Mouse (Mus musculus) forebrain, embryonic 11.5 days (tissue): ENCODE measurements around the gene Csnk1e. TPM values are rescaled to one million over a fixed set of nuclear protein-coding genes. Genes with fewer than 3 reads are reported as not detected.
A peak's percentile ranks its signal among the peaks of the same experiment; 100 is the strongest.

Source experiments
- ATAC-seq: fragments of 200-750 bp; cut with Nextera tagmentation; replicated peaks from 2 replicates; pipeline ENCODE4 v1.8.0; 2017; ENCODE audit warnings: moderate TSS enrichment; ENCODE audit not compliant: low FRiP score
- DNase-seq: peaks from one replicate; pipeline ENCODE4 v3.0.0-alpha.2; 2017; ENCODE audit warnings: low spot score
- H3K27ac ChIP-seq: fragments of 300-500 bp; sonication (generic); 2 replicates; pipeline ENCODE4 v1.5.1; 2014; ENCODE audit warnings: low read depth, low read length
- H3K27me3 ChIP-seq: fragments of 300-500 bp; sonication (generic); 2 replicates; pipeline ENCODE4 v1.6.1; 2014; ENCODE audit warnings: mild to moderate bottlenecking, low read length, mixed read lengths; ENCODE audit not compliant: control insufficient read depth, insufficient read depth
- H3K36me3 ChIP-seq: fragments of 300-500 bp; sonication (generic); 2 replicates; pipeline ENCODE4 v1.6.1; 2014; ENCODE audit warnings: mild to moderate bottlenecking, low read length, moderate library complexity, mixed read lengths; ENCODE audit not compliant: control insufficient read depth, insufficient read depth
- H3K4me1 ChIP-seq: fragments of 300-500 bp; sonication (generic); replicated peaks from 2 replicates; pipeline ENCODE4 v1.6.1; 2014; ENCODE audit warnings: low read length, mixed read lengths; ENCODE audit not compliant: control insufficient read depth, insufficient read depth
- H3K4me2 ChIP-seq: fragments of 300-500 bp; sonication (generic); 2 replicates; pipeline ENCODE4 v1.6.1; 2014; ENCODE audit warnings: low read depth, mild to moderate bottlenecking, low read length, moderate library complexity, mixed read lengths; ENCODE audit not compliant: severe bottlenecking
- H3K4me3 ChIP-seq: fragments of 300-500 bp; sonication (generic); 2 replicates; pipeline ENCODE4 v1.5.1; 2014; ENCODE audit warnings: low read depth, low read length
- H3K9ac ChIP-seq: fragments of 300-500 bp; sonication (generic); 2 replicates; pipeline ENCODE4 v1.6.1; 2014; ENCODE audit warnings: low read length
- H3K9me3 ChIP-seq: fragments of 300-500 bp; sonication (generic); 2 replicates; pipeline ENCODE4 v1.6.1; 2016; ENCODE audit warnings: low read length, mixed read lengths; ENCODE audit not compliant: control insufficient read depth
- WGBS: fragments of 180-500 bp; shearing (Covaris S2); extraction: QIAGEN DNeasy Blood & Tissue Kit; methylation state at CpG from one replicate; pipeline ENCODE4 v1.1.7; 2014; 5-methylcytosine and 5-hydroxymethylcytosine counted together
- polyA plus RNA-seq: library from polyadenylated mRNA; unstranded; fragments of >200 nt; fragmentation: Nextera tagmentation; extraction: Ambion mirVana; gene quantifications from 2 replicates; pipeline ENCODE4 v1.2.1, GENCODE M21; 2014

Gene Csnk1e
- polyA plus RNA-seq, 1 experiment from 2014 or later, result 209 TPM

DNA sequence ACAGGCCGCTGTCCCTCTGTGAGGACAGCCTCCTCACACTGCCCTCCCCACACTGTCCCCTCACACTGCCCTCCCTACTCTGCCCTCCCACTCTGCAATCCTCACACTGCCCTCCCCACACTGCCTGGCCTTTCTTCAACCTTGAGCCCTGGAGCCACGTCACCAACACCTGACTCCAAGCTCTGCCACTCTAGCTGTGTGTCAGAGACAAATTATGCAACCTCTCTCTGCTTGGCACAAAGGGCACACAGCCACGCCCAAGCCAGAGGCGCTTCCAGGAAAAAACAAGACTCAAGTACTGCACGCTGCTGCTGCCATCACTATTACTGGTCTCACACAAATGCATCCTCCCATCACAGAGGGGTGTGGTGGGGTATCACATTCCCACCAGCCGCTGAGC lies 64.9 kb downstream of the Csnk1e start:
- Histone ChIP-seq H3K36me3 (no peaks in the 10 kb centered on the region), H3K4me3 (no peak overlapping the region), H3K4me1 (no peaks in the 10 kb centered on the region; the same call in 1 of the 2 replicates), H3K27ac (no peak overlapping the region), H3K9ac (no peak overlapping the region), H3K27me3 (no peaks in the 10 kb centered on the region), H3K9me3 (no peaks in the 10 kb centered on the region), H3K4me2 (no peak overlapping the region)
- no peak for ATAC-seq
- WGBS, result 87% methylated on average over 6 of the region's 6 CpGs
- DNase-seq, result no peak

DNA sequence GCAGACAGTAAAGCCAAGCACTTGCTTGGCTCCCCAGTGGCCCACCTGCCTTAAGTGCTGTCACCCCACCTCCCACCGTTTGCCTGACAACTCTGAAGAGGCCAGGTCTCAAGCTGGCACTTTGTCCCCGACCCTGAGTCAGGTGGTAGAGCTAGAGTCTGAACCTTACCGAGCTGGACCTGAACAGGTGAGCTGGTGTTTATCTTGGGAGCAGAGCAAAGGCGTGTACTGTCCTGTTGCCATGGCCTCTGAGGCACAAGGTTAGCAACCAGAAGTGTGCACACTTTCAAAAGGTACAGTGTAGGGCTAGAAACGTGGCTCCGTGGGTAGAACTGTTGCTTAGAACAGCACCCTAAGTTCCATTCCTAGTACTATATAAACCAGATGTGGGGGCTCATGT lies 67.2 kb downstream of the Csnk1e start:
- no peak overlapping the region for H3K27ac ChIP-seq
- no peaks in the 10 kb centered on the region for H3K9me3 ChIP-seq
- ATAC-seq (no peak), DNase-seq (no peak)
- no peak overlapping the region for H3K4me2 ChIP-seq
- no peaks in the 10 kb centered on the region; the same call in 1 of the 2 replicates for H3K4me1 ChIP-seq
- no peaks in the 10 kb centered on the region for H3K27me3 ChIP-seq
- no peak overlapping the region for H3K4me3 ChIP-seq
- 87% methylated on average over 6 of the region's 6 CpGs for WGBS
- no peaks in the 10 kb centered on the region for H3K36me3 ChIP-seq
- no peak overlapping the region for H3K9ac ChIP-seq

DNA sequence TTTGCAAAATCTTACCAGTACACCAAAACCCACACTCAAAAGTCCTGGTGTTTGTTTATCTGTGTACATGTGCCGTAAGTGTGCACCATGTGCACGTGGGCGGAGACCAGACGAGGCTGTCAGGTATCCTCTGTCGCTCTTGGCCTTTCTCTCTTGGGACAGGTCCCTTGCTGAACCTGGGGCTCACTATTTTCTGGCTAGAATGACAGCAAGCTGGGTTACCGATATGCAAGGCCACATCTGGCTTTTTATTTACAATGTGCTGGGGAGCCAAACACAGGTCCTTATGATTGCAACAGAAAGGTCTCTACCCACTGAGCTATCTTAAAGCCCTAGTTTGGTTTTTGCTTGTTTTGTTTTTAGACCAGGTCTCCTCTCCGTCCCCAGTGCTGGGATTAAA lies 67.8 kb downstream of the Csnk1e start:
- no peak for ATAC-seq
- no peaks in the 10 kb centered on the region for H3K27me3 ChIP-seq
- no peak for DNase-seq
- H3K4me3 ChIP-seq, result no peak overlapping the region
- H3K4me1 ChIP-seq, result no peaks in the 10 kb centered on the region
- H3K9me3 ChIP-seq, result no peaks in the 10 kb centered on the region
- no peaks in the 10 kb centered on the region for H3K36me3 ChIP-seq
- 93% methylated on average over 7 of the region's 7 CpGs for WGBS
- no peak overlapping the region for H3K9ac ChIP-seq
- H3K4me2 ChIP-seq, result no peak overlapping the region
- H3K27ac ChIP-seq, result no peak overlapping the region

DNA sequence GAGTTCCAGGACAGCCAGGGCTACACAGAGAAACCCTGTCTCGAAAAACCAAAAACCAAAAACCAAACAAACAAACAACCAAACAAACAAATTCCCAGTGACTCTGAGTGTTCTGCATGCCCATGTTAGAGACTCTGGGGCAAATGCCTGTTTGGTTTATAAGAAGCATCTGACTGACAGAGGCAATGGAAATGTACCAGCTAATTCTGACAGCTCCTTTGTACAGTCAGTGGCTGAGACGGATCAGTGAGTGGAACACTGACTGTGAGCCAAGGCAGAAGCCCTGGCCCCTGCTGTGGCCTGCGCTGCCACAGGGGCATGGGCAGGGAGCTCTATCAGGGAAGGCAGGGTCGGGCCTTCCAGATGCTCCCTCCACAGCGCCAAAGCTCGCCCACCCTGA lies 68.3 kb downstream of the Csnk1e start:
- ATAC-seq, result no peak
- 82% methylated on average over 6 of the region's 6 CpGs for WGBS
- Histone ChIP-seq H3K4me3 (no peak overlapping the region), H3K4me2 (no peak overlapping the region), H3K9ac (no peak overlapping the region), H3K27me3 (no peaks in the 10 kb centered on the region), H3K27ac (no peak overlapping the region), H3K36me3 (no peaks in the 10 kb centered on the region), H3K4me1 (no peaks in the 10 kb centered on the region), H3K9me3 (no peaks in the 10 kb centered on the region)
- DNase-seq, result no peak

DNA sequence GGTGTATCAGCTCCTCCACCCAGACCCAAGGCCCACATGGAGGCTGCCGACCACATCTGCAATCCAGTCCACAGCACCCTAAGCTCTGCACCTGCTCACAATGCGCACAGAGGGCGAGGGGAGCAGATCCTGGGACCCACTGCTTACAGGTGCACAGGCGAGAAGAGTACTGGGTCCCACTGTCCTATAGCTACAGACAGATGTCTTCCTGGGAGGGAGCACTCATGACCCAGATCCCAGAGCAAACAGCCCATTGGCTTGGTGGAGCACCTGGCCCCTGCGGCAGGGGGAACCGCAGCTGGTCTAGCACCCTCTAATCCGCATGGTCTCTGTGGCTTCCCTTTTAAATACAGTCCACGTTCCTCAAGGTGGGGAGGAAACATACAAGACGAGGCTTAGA lies 73.7 kb downstream of the Csnk1e start:
- 86% methylated on average over 9 of the region's 9 CpGs for WGBS
- Histone ChIP-seq H3K36me3 (no peaks in the 10 kb centered on the region), H3K4me2 (no peak overlapping the region), H3K4me3 (no peak overlapping the region), H3K27me3 (no peaks in the 10 kb centered on the region), H3K27ac (no peak overlapping the region), H3K9me3 (no peaks in the 10 kb centered on the region), H3K4me1 (no peaks in the 10 kb centered on the region), H3K9ac (no peak overlapping the region)
- DNase-seq (no peak), ATAC-seq (no peak)

DNA sequence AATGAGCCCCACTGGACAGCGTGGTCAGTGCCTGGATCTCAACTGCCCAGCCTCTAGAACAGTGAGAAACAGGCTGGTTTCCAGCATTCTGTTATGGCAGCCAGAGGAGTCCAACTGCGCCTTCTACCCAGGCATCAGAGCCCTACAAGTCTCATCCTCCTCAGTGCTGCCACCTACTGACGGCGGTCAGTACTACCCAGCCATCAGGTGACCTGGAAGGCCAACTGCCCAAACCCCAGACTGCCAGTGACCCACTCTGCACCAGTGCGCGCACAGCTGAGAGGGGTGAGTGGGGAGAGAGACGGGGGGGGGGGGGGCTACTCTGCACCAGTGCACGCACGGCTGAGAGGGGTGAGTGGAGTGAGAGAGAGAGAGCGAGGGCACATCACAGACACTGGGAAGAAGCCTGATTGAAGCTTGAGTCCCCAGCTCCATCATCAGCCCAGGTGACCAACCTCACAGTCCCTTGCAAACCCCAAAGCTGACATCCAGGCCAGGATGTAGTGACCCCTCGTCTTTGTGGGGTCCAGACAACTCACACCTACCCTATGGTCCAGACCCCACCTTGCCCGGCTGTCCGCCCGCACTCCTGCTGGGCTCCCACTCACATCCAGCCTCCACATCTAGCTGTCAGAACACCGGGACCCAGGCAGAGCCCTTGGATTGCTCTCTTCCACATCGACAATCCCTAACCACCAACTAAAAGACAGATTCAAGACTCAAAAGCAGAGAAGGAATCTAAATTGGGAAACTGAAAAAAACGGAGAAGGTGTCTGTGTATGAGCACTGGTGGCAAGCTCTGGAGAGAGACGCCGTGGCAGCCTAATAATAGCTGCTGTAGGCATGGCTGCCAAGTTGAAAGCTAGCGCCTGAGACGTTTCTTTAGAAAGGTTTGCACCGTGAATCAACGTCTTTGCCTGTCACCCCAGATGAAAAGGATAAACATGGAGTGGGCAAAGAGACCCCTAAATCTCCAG lies 74.6 kb downstream of the Csnk1e start:
- no peaks in the 10 kb centered on the region for H3K27me3 ChIP-seq
- H3K9me3 ChIP-seq, result no peaks in the 10 kb centered on the region
- no peak overlapping the region for H3K4me3 ChIP-seq
- no peak overlapping the region for H3K4me2 ChIP-seq
- no peak overlapping the region for H3K9ac ChIP-seq
- ATAC-seq (no peak), DNase-seq (peak; percentile 88)
- WGBS, result 60% methylated on average over 20 of the region's 23 CpGs
- H3K27ac ChIP-seq, result no peak overlapping the region
- no peaks in the 10 kb centered on the region for H3K36me3 ChIP-seq
- no peaks in the 10 kb centered on the region for H3K4me1 ChIP-seq

DNA sequence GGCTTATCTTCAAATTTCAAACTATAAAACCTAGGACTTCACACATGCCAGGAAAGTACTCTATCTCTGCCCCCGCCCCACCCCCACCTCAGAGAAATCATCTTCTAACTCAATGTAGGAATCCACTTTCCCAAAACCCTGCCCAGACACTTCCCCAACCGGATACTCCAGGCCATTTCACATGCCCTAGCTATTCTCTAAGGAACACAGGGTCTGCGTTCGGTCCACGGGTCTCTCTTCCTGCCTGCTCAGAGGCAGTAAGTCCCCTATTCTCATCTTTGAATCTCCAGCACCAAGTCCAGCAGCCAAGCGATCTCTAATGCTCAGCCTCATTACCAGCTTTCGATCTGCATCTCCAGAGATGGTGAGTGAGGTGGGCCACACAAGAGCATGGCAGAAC lies 75.7 kb downstream of the Csnk1e start:
- no peak overlapping the region for H3K27ac ChIP-seq
- no peak for ATAC-seq
- 94% methylated on average over 7 of the region's 7 CpGs for WGBS
- no peak overlapping the region for H3K4me2 ChIP-seq
- DNase-seq, result no peak
- no peak overlapping the region for H3K9ac ChIP-seq
- H3K36me3 ChIP-seq, result no peaks in the 10 kb centered on the region
- no peaks in the 10 kb centered on the region for H3K27me3 ChIP-seq
- H3K4me3 ChIP-seq, result no peak overlapping the region
- no peaks in the 10 kb centered on the region for H3K9me3 ChIP-seq
- H3K4me1 ChIP-seq, result no peaks in the 10 kb centered on the region

DNA sequence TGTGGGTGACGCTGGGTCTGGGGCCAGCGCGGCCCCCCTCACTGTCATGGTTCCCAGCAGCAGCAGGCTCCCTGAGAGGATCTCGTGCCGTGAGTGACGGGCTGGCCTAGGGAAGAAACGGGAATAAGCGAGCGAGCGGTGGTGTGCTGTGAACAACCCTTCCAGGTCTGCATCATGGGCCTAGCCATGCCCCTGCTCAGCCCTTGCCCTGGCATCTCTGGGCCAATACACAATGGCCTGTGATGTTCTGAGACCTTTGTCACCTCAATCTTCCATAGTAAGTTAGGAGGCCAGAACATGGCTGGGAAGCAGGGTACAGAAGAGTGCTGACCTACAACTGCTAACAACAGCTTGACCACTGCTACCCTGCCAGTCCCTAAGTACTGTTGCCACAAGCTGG lies 76.8 kb downstream of the Csnk1e start:
- Histone ChIP-seq H3K4me3 (no peak overlapping the region), H3K27me3 (no peaks in the 10 kb centered on the region), H3K27ac (no peak overlapping the region), H3K9ac (no peak overlapping the region), H3K4me2 (no peak overlapping the region), H3K4me1 (no peaks in the 10 kb centered on the region), H3K36me3 (no peaks in the 10 kb centered on the region), H3K9me3 (no peaks in the 10 kb centered on the region)
- DNase-seq (no peak), ATAC-seq (no peak)
- 90% methylated on average over 10 of the region's 10 CpGs for WGBS

DNA sequence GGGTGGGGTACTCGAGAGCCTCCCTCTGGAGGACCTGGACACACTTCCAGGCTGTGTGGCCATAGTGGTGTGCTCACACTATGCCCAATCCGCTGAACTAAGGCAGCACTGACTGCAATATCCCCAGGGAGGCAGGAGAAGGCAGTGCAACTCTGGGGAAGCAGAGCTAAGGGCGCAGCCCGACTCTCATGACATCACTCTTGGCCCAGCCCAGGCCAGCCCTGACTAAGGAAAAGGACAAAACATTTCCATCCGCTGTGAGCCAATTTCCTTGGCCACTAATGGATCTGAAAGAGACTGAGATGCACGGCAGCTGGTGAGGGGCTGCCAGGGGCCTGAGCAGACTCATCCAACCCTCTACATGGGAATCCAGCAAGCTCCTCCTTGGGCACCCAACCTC lies 77.7 kb downstream of the Csnk1e start:
- no peak overlapping the region for H3K9ac ChIP-seq
- WGBS, result 82% methylated on average over 6 of the region's 6 CpGs
- no peaks in the 10 kb centered on the region; the same call in 1 of the 2 replicates for H3K36me3 ChIP-seq
- H3K9me3 ChIP-seq, result no peaks in the 10 kb centered on the region
- H3K27ac ChIP-seq, result no peak overlapping the region
- H3K4me3 ChIP-seq, result no peak overlapping the region
- ATAC-seq, result no peak
- no peak overlapping the region for H3K4me2 ChIP-seq
- DNase-seq, result no peak
- H3K27me3 ChIP-seq, result no peaks in the 10 kb centered on the region
- H3K4me1 ChIP-seq, result no peaks in the 10 kb centered on the region
